Mouse (Mus musculus): ENCODE results near the gene Cbwd1. TPM values are rescaled to one million over a fixed set of nuclear protein-coding genes. Genes with fewer than 3 reads are reported as not detected.

The Cbwd1 gene
- total RNA-seq, 2 experiments from 2014 or later = 13.1 to 15.0 TPM

DNA sequence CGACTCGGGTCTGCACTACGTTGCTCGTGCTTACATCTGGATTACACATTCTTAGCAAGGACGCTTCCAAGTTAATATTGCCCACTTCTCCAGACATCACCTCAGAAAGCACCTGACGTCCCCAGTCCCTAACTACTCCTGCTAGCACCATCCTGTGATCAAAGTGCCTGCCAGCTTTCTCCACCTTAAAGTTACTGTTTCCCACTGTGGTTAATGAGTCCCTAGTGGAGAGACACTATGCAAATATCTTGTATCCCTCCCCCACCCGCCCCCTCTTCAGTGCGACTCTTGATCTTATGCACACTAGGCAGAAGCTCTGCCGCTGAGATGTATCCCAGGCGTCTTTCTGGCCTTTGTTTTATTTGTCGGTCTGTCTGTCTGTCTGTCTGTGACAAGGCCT, 16.6 kb upstream of the Cbwd1 start:
- DNase-seq = no peak

DNA sequence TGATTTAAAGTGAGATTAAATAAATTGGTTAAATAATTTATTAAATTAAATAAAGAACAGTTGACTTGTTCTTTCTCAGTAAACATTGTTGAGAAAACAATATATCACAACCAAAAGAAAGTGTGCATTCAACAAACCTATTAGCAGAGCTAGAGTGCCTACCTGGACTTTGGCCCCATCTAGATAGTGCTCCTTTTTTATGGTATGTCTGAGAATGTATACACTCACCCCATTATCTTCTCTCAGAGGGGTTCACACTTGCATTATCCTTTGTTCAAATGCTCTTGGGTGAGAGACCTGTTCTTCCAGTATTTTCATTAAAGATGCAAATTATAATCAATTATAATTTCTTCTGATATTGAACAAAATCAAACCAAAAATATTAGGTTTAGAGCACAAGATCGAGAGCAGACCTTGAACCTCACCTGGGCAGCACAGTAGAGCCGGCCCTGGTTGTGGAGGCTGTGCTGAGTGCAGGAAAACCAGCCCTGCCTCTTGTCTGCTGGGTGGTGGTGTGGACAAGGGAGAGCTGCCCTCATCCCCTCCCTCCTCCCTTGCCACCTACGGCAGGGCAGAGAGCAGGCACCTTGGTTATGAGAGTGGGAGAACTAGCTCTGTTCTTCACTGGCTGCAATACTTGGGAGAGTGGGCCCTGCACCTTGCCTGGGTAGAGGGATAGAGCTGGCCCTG, 11.4 kb upstream of the Cbwd1 start:
- DNase-seq = no peak

DNA sequence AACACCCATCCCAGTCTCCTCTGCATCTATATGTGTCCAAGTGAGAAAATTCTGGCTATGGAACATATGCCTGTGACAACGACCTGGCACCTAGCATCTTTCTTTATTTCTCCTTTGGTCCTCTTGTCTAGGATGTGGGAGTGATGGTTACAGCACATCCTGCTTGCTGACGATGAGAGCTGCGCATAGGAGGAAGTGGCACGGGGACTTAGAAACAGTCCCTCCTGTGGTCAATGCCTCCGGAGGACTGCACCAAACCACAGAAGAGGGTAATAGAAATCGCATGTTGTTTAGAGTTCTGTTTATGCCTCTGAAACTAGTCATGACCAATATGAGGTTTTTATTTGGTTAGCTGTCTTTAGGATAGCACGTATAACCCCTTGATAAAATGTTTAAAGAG, 9.9 kb upstream of the Cbwd1 start:
- no peak for DNase-seq

- no peak for DNase-seq
These were observed 5.5 kb upstream of the Cbwd1 start for GRCm38 (mm10) chr19:24966941-24967340.

GRCm38 (mm10) chr19:24966203-24966602, 4.8 kb upstream of the Cbwd1 start:
- DNase-seq = no peak

DNA sequence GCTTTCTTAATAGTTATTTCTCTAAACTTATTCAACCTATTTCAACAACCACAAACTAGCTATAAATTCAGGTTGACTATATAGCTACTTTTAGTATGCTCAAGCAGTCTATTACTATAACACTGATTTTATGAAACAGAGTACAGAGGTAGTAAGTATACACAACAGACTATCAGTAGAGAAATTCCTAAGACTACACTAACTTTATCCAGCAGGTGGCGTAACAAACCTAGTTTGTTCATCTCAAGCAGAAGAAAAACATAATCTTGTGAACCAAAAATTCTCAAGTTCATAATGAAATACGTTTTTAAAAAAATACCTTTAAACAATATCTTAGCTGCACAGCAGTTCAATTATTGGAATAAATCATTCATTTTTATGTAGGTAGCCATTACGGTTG, 2.9 kb downstream of the Cbwd1 start:
- DNase-seq = peak; percentile 17

DNA sequence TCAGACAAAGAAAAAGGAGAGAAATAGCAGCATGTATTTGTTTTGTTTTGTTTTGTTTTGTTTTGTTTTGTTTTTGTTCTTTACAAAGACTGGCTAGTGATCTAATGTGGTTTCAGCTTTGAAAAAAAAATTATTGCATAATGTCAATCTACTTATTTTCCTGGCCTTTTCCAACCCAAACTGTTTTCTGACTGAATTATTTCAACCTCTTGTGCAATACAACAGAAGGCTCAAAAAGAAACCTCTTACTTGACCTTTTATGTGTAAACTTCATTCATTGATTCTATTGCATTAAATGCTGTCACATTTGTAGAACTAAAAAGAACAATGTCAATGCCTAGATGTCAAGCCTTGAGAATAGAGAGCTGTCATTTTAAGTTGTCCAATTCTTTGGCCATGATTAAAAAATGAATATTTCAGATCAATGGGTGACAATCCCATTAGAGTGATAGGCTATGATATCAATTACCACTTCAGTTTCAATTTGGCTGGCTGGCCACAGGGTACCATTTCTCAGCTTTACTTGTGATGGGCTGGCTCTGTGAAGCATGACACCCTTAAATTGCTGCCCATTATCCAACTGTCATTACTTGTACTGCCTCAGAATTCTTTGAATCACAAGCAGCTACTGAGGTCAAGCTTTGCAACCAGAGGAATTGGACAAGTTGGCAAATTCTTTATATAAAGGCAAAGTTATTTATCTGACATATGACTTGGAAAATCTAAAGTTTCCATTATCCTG, 15.7 kb downstream of the Cbwd1 start:
- DNase-seq = no peak

GRCm38 (mm10) chr19:24937084-24937483, 24.3 kb downstream of the Cbwd1 start:
- no peak for DNase-seq

DNA sequence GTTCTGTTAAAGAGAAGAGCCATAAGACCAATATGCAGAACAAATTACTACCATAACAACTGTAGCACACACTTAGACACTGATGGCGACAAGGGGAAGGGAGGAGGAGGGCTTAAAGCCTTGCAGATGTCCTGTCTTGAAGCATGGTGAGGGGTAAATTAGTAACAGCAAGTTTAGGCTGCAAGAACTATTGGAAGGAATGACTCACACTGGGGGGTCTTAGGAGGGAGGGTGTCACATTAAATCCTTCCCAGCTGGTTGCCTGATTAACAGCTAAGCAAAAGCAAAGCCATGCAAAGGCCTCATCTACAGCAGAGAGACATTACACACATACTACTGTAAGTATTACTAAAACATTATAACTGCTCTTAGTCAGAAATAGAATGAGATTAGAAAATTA, 32.4 kb downstream of the Cbwd1 start:
- no peak for DNase-seq

DNA sequence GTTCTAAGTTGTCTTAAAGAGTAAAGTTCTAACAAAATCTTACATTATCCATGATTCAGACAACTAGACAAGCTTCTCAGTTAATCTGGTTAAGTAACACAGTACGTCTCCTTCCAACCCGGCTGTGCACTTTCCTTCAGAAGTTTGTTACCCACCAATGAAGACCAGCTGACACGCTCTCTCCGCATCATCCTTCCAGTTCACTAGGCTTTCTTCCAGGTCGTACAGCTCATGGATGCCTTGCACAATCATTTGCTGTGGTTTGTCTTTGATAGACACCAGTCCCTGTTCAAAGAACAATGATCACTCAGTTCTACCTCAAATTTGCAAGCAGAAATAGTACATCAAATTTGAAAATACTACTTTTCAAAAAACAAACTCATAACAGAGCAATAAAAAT, 40.5 kb downstream of the Cbwd1 start:
- DNase-seq = peak; percentile 5

DNA sequence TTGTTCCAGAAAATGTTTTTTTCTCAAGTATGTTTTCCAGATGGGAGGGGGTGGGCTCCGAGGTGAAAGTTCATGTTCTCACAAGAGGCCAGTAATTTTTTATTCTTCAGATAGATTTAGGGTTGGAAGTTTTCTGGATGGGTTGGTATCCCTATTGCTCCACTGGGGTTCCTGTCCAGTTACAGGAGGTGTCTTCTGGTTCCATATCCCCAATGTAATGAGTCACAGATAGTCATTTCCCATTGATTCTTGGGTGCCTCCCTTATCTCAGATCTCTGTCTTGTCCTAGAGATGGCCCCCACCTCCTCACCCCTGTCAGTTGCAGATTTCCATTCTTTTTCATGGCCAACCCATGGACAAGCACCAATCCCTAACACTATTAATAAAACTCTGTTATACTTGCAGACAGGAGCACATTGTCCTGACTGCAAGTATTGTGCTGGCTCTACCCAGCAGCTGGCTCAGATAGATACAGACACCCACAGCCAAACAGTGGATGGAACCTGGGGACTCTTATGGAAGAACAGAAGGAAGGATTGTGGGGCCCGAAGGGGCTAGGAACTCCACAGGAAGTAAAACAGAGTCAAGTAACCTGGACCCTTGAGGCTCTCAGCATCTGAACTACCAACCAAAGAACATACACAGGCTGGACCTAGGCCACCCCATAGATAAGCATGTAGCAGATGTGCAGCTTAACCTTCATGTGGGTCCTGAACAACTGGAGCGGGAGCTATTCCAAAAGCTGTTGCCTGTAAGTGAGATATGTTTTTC, 52.8 kb downstream of the Cbwd1 start:
- no peak for DNase-seq

DNA sequence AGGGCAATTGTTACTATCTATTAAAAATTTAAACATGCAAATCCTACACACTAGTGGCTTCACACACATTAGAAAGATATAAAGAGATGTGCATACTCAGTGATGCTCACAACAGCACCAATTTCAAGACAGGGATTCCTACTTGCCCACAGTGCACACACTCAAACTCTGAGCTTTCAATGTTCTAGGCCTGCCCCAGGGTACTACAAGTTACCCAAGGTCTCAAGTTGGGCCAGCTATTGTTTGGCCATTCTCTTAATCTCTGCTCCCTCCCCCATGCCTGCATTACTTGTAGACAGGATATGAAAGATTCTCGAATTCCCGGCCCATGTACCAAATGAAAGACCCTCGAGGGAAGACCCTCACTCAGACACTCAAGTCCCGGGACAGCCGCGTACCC, 53.8 kb downstream of the Cbwd1 start:
- DNase-seq = no peak

DNA sequence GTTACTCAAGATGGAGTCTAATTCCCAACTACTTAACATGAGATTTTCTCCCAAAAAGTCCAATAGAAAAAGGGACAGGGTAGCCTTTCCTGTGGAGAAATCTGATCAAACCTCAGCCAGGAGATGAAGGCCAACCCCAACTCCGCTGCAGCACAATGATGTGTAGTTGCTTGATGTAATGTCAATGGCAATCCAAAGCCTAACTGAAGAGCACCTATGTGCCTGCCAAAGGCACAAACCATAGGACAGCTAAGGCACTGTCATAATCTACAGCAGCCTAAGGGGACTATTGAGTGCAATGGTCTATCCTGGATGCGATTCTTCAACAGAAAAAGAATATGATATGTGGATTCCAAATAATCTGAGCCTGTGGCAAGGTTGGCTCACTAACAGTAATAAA, 58.6 kb downstream of the Cbwd1 start:
- DNase-seq = no peak

GRCm38 (mm10) chr19:24902256-24902655, 59.2 kb downstream of the Cbwd1 start:
- DNase-seq = no peak

DNA sequence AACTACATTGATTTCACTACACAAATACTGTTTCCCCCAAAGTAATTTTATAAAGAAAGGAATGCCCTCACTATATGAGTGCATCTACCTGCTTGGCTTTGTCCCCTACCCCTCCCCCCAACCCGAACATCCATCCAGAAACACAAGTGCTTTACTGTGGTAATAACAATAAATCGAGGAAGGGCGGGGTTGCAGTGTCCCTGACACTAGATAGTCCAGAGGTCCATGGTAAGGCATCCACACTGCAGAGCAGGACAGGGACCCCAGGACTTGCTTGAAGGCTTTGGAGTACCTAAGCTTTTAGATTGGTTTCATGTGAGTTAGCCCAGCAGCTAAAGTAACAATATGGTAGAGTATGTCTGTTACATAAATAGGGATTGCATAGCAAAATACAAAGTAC, 59.7 kb downstream of the Cbwd1 start:
- DNase-seq = no peak

- DNase-seq = no peak
These were observed 60.7 kb downstream of the Cbwd1 start, which contains the start of gene Foxd4 for GRCm38 (mm10) chr19:24900581-24901220. Foxd4 (minus strand) TSS chr19:24901197.

- DNase-seq = peak; percentile 19
These were observed 61.5 kb downstream of the Cbwd1 start for GRCm38 (mm10) chr19:24899578-24900544.

GRCm38 (mm10) chr19:24898737-24899577, 62.5 kb downstream of the Cbwd1 start:
- DNase-seq = no peak

DNA sequence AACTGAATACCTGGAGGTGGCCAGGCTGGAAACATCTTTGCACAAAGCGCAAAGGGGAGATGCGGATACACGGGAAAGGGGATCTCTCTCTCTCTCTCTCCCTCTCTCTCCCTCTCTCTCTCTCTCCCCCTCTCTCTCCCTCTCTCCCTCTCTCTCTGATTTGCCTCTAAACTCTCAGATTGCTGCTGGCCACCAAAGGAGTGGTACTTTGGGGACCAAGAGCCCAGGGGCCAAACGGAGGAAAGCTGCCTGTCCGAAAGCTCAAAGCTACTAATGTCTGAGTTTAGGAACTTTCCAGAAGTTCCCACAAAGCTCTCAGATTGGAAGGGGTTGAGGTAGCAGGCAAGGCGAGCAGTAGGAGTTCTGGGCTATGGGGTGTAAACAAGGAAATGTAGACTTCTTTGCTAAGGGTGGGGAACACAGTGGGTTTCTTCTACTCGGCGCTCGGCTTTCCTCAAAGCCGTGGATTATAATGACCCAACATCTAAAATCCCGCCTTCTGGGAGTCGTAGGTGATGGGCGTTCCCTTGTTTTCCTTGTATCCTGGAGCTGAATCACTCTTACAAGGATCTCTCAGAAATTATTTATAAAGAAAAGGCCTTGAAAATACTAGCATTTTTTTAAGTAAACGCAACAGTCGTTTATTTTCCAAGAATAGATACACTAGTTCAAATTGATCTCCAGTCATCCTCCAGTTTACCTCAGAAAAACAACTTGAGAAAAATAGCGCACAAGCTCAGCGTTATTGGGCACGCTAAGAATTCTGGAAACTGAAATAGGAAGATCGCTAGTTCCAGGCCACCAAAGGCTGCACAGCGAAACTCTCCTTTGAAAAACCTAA, 63.3 kb downstream of the Cbwd1 start:
- DNase-seq = no peak

Measured in adrenal gland, postnatal 10 days (tissue).